Mouse (Mus musculus) monocyte, adult 2 months (primary cell): ENCODE results near the gene Rnf34.

Experiments used
- DNase-seq, 2 experiments: peaks; one replicate each; pipeline ENCODE4 v3.0.0; 2022; ENCODE audit warnings: low spot score in 2 of 2, low read depth in 1 of 2

Rnf34 gene

GRCm38 (mm10) chr5:122872626-122873025 lies 22.8 kb downstream of the Rnf34 start:
- DNase-seq: no peak

GRCm38 (mm10) chr5:122873573-122873972 lies 23.7 kb downstream of the Rnf34 start:
- DNase-seq: no peak

- no peak for DNase-seq
Observed at GRCm38 (mm10) chr5:122874359-122874758, 24.5 kb downstream of the Rnf34 start.

GRCm38 (mm10) chr5:122876671-122877070 lies 26.8 kb downstream of the Rnf34 start:
- DNase-seq: no peak

GRCm38 (mm10) chr5:122880241-122880980 lies 30.6 kb downstream of the Rnf34 start:
- DNase-seq: no peak

- peak in 1 of 2 experiments; percentile 46 for DNase-seq
Observed at GRCm38 (mm10) chr5:122881313-122881712, 31.5 kb downstream of the Rnf34 start.

GRCm38 (mm10) chr5:122882256-122883050 lies 32.6 kb downstream of the Rnf34 start:
- DNase-seq: no peak

- DNase-seq: no peak
Observed at GRCm38 (mm10) chr5:122883237-122883636, 33.4 kb downstream of the Rnf34 start.

GRCm38 (mm10) chr5:122883652-122884235 lies 33.9 kb downstream of the Rnf34 start:
- DNase-seq: no peak

GRCm38 (mm10) chr5:122884594-122885348 lies 34.9 kb downstream of the Rnf34 start:
- no peak for DNase-seq

- DNase-seq: no peak
Observed at GRCm38 (mm10) chr5:122887033-122887432, 37.2 kb downstream of the Rnf34 start.

GRCm38 (mm10) chr5:122887926-122888611 lies 38.2 kb downstream of the Rnf34 start:
- DNase-seq: no peak

GRCm38 (mm10) chr5:122888612-122889214 lies 38.9 kb downstream of the Rnf34 start:
- DNase-seq: no peak

GRCm38 (mm10) chr5:122890396-122890795 lies 40.5 kb downstream of the Rnf34 start:
- no peak for DNase-seq

- no peak for DNase-seq
Observed at GRCm38 (mm10) chr5:122893270-122893669, 43.4 kb downstream of the Rnf34 start.

- DNase-seq: peak in 1 of 2 experiments; percentile 39
Observed at GRCm38 (mm10) chr5:122894007-122894637, 44.3 kb downstream of the Rnf34 start.

GRCm38 (mm10) chr5:122894821-122895220 lies 45.0 kb downstream of the Rnf34 start:
- no peak for DNase-seq

- no peak for DNase-seq
Observed at GRCm38 (mm10) chr5:122898153-122898552, 48.3 kb downstream of the Rnf34 start.

- no peak for DNase-seq
Observed at GRCm38 (mm10) chr5:122898963-122899776, 49.3 kb downstream of the Rnf34 start.
